Mouse (Mus musculus) cortical plate, adult 2 months (tissue): Measurements from ENCODE around the gene Tmprss5.

Experiments used
- CTCF ChIP-seq: fragments of 200-500 bp; IDR thresholded peaks from 2 replicates; pipeline ENCODE4 v1.5.1; 2011; ENCODE audit warnings: mild to moderate bottlenecking, control low read depth, low read length; ENCODE audit not compliant: insufficient read depth; ENCODE audit errors: extremely low read depth
- POLR2A ChIP-seq: fragments of 200-500 bp; IDR thresholded peaks from 2 replicates; pipeline ENCODE4 v1.6.1; 2011; ENCODE audit warnings: mild to moderate bottlenecking, low read length, control low read depth; ENCODE audit not compliant: insufficient read depth; ENCODE audit errors: extremely low read depth

DNA sequence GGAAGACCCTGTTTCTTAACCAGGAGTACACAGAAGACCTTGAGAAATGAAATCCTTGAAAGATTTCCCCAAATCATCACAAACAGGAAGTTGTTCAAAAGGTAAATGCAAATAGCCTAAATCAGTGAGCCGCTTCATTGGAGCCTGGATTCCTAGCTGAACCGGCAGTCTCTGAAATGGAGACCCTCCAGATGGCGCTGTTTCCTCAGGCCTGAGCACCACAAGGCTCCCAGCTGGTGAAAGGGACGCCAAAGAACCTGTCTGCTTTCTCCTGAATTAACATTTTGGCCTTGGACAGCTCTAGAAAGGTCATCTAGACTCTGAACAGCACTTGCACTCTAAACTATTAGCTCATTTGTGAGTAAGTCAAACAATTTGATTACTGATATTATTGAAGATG, 501 bp downstream of the Tmprss5 start:
- TF ChIP-seq POLR2A (no peak), CTCF (peak; percentile 87)
